Mouse (Mus musculus): ENCODE results near the gene Ranbp10.
"Not testable (repeated sequence)": the region's sequence is repeated elsewhere in the genome, so short reads cannot be mapped to it uniquely, and the experiment has no call there.

Gene Ranbp10

DNA sequence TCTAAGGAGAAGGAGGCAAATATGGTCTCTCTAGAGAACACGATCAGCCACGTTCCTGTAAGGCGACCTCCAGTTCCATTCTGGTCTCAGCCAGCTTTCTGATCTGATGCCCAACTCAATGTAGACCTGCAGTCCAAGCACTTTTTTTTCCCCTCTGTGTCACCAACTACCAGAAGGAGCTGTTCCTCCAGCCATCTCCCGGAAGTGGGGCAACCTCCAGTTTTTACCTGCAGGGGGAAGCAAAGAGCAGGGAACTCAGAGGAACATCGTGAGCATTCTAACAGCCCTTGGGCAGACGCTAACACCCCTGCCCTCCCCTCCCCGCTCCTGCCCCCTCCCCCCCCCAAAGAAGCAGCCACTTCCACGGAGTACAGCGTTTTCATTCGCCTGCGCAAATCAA is 8.2 kb upstream of the Ranbp10 start:
- peak; percentile 82 for ATAC-seq (ENCODE audit: low TSS enrichment)

DNA sequence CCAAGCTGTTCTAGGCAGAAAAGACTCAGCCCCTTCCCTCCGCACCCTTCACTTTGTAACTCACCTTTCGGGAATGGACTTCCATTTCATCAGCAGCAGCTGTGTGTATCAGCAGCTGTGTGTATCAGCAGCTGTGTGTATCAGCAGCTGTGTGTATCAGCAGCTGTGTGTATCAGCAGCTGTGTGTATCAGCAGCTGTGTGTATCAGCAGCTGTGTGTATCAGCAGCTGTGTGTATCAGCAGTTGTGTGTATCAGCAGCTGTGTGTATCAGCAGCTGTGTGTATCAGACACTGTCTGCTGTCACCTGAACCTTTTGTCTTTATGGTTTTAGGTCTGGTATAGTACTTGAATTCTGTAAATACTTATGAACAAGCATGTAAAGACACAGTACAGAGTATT is 6.6 kb upstream of the Ranbp10 start:
- not testable (repeated sequence) for ATAC-seq (ENCODE audit: low TSS enrichment)

DNA sequence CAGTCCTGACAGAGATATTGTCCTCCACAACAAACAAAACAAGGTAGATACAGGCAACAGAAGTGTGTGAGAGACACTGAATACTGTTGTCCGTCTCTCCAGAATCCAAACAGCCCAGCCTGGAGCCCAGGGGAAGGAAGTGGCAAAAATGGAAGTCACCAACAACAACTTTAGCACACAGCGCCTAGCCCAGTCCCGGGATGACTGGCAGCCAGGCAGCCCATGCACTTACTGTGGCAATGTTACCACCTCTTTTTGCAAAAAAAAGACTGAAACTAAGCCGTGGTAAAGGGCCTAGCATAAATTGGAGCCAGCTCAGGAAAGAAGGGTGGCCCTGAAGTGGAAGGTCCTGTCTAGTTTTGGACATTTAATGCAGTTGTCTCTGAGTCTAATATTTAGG is 771 bp downstream of the Ranbp10 start:
- no peak for ATAC-seq (ENCODE audit: low TSS enrichment)

DNA sequence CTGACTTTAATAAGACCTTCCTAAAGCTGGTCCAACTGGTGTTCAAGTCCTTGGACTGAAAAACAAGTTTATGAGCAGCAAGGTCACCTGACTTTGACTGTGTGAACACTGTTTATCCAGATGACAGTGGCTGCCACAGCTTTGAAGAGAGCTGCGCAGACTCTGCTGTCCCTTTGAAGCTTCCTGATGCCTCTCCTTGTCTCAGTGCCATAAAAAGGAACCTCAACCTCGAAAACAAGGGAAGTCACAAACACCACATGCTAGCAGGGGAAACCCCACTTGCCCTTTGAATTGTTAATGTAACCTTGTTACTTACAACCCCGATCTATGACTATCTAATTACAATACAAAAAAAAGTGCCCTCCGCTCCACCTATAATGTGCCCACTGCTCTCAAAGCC is 1.6 kb downstream of the Ranbp10 start:
- no peak for ATAC-seq (ENCODE audit: low TSS enrichment)

DNA sequence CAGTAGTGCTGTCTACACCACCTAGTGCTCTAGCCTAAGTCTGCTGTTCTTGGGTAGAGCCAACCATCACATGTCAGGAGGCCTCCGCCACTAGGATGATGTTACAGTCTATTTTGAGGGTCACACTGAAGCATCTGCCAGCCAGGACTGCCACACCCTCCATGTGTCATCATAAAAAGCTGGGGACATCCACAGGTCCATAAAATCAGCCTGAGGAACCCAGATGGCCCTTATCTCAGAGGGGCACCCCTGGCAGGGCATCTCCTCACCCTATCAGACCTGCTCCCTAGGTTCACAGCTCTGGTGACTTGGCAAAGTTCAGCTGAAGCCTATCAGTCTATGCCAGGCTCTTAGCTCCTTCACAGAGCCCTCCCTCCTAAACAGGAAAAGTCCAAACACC is 6.2 kb downstream of the Ranbp10 start:
- ATAC-seq (ENCODE audit: low TSS enrichment), result no peak

DNA sequence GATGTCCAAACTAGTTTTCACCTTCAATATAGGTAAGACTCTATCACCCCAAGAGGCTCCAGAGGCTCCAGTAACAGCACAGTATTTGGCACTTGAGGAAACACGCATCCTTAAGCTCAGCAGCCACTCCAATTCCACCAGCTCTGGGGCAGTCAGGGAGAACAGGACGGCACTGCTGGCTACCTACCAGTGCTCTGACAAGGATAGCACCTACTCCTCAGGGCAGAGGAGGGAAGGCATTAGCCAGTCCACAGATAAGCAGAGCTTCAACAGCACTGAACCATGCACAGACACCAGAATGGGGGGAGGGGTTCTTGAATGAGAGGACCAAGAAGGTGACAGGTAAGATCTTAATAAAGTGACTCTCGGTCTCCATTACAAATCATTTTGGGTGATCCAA is 7.5 kb downstream of the Ranbp10 start:
- no peak for ATAC-seq (ENCODE audit: low TSS enrichment)

DNA sequence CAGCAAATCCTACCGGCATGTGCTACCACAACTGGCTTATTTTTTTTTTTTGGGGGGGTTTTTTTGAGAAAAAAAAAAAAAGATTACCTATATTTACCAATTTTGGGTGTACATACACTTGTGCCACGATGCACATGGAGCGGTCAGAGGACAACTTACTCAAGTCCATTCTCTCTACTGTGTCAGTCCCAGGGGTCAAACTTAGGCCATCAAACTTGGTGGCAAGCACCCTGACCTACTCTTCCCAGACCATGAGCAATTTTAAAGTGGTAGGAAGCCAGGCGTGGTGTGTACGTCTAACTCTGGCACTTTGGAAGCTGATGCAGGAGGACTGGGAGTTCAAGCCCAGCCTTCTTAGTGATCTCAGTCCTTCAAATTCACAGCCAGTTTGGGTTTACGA is 13.9 kb downstream of the Ranbp10 start:
- no peak for ATAC-seq (ENCODE audit: low TSS enrichment)

DNA sequence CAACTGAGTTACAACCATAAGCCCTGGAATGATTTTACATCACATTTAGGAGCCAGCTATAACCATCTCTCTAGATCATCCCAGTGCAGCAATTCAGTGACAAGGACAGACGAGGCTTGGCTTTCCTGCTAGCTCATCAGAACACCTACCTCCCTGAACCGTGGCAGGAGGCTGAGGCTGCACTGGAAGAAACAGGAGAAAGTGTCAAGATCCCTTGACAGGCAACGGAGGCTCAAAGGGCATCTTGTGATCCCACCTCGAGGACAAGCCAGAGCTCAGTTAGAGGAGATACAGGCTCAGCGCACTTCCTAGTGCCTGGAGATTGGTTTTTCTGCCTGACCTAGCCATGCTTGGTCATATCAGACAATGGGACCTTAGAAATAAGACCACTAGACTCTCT is 14.6 kb downstream of the Ranbp10 start:
- ATAC-seq (ENCODE audit: low TSS enrichment), result no peak

DNA sequence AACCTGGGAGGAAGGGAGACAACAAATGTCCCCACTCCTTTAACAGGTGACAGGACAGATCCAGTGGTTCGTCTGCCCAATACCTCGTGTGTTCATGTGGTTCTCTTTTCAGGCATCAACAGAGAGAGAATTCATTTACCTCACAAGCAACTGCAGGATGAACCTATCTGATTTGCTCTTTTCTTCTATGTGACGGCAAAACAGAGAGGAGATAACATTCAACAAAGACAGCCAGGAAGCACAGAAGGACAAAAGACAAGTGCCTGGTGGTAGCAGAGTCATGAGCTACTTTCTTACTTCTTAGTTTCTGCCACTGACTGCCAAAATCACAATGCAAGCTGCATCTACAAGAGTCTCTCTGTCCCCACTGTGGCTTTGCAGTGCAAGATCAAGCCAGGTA is 15.6 kb downstream of the Ranbp10 start:
- ATAC-seq (ENCODE audit: low TSS enrichment), result no peak

DNA sequence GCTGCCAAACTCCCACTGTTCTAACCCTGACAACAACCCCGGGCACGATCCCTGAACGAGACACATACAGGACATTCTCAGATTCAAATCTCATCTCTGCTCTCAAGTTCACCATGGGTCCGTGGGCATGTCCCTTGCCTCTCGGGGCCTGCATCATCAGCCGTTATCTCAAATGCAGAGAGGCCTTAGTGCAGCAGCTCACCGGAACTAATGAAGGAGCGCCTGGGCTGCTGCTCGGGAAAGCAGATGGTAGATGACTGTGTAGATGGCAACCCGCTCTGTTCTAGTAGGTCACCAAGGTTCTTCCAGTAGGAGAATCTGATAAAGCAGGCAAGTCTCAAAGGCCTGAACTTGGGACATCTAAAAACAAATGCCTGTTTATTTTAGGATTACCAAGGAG is 16.1 kb downstream of the Ranbp10 start:
- ATAC-seq (ENCODE audit: low TSS enrichment), result no peak

DNA sequence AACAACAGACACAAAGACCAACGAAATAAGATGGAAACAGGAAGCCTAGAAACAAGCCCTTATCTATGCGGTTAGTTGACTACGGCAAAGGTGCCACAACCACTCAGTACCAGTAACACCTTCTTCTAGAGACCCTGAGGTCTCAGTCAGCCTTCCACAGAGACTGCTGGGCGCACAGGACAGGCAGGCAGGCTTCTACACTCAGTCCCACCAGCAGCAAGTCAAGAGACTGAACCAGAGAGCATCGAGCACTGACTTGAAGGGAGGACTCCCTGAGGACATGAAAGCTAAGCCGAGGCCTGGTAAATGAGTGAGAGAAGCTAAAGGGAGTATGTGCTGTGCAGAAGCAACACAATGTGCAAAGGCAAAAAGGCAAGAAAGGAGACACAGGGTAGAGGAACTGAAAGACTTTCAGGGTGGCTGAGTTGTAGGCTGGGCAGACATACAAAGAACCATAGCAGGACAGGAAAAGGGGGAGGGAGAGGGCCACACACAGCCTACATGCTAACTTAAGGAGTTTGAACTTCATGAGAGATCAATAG is 16.8 kb downstream of the Ranbp10 start:
- no peak for ATAC-seq (ENCODE audit: low TSS enrichment)

DNA sequence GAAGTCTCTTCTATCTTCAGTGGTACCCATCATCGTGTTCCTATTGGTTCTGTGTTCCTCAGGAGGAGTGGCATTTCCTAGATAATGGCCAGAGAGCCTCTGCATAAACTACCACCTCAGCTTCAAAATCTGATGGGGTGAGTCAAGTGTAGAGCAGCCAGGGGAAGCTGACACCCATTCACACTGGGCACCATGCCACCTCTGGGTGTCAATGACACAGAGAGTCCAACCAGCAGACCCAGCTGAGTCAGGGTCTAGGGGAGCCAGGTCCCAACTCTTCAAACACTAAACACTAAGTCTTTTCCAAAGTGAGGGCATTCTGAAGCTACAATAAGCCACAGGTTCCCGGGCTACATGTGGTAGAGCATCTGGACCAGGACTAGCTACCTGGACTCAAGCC is 18.7 kb downstream of the Ranbp10 start:
- ATAC-seq (ENCODE audit: low TSS enrichment), result no peak

DNA sequence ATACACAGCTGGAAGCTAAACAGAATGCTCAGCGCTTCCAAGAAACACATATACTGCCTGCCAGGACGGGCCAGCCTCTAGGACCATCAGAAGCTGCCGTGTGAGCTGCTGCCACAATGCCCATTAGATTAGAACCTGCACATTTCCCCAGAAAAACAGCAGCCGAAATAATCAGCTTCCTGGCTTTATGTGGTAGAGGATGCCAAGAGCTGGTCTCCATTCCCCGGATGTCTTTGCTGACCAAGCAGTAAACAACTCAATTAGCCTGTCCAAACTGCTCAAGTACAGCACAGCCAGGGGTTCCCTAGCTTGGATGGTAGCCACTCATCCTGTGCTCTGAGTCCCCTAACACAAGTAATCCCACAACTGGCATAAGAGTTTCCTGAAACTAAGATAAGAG is 19.4 kb downstream of the Ranbp10 start:
- ATAC-seq (ENCODE audit: low TSS enrichment), result no peak

DNA sequence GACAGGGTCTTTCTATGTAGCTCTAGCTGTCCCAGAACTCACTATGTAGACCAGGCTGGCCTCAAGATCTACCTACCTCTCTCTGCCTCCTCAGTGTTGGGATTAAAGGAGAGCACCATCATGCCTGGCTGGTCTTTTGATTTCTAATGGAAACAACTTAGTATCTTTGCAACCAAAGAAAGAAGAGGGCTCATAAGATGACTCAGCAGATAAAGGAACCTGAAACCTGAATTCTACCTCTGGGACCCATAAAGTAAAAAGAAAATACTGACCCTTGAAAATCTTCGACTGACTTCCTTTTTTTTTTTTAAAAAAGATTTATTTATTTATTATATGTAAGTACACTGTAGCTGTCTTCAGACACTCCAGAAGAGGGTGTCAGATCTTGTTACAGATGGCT is 21.2 kb downstream of the Ranbp10 start:
- no peak for ATAC-seq (ENCODE audit: low TSS enrichment)

DNA sequence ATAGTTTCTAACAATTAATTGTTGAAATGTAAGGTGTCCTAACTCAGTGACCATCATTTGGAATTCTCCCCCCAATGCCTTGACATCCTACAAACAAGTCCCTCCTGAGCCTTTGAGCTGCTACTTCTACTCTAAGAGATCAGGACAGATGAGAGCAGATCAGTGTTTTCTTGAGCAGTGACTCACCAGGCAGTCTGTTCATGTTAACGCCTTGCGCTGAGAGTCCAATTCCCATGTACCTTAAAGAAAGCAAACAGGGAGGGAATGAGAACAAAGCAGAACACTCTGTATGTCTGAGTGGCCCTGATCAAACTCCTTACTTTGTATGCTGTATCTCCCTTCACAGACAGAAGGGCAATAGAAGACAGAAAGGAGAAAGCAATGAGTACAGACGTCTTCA is 21.8 kb downstream of the Ranbp10 start:
- ATAC-seq (ENCODE audit: low TSS enrichment), result peak; percentile 38; the same call in 1 of the 2 replicates

DNA sequence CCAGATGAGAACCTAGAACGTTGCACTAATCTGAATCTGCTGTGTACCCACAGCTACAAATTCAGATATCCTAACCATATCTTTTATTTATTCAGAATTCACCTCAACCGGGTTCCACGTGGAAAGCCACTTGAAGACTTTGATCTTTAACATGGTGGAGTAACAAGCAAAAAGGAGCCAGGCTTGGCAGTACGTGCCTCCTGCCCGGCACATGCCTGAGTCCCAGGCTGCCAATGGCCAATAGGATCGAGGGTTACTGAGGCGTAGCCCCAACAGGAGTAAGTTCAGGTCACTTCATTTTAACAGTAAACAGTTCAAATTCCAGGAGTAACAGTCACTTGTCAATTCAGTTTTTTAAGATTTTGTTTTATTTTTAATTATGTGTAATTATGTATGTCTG is 22.4 kb downstream of the Ranbp10 start:
- ATAC-seq (ENCODE audit: low TSS enrichment), result no peak

DNA sequence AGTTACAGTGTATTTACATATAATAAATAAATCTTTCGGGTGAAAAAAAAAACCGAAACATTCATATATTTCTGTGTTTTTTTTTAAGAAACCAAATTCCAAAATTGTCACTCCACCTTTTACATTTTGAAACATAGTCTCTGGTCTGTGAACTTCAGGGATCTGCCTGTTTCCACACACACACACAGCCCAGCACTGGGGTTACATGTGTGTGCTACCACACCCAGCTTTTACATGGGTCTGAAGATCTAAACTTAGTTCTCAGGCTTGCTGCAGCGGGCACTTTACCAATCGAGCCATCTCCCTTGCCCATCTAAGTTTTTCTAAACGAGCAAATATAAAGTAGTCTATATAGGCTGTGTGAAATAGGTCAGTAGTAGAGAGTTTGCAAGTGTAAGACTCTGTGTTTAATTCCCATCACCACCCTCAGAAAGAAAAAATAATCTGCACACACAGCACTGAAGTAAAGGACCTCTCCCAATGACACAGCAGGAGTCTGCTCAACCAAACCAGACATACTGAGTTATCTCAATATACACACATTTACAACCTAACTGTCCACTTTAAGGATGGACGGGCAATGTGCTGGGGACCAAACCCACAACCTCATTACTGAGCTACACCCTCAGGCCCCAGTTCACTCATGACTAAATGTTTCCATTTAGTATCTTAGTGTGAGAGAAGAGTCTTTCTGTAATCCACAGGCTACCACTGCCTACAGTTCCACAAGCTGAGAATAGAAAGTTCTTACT is 25.8 kb downstream of the Ranbp10 start:
- no peak for ATAC-seq (ENCODE audit: low TSS enrichment)

DNA sequence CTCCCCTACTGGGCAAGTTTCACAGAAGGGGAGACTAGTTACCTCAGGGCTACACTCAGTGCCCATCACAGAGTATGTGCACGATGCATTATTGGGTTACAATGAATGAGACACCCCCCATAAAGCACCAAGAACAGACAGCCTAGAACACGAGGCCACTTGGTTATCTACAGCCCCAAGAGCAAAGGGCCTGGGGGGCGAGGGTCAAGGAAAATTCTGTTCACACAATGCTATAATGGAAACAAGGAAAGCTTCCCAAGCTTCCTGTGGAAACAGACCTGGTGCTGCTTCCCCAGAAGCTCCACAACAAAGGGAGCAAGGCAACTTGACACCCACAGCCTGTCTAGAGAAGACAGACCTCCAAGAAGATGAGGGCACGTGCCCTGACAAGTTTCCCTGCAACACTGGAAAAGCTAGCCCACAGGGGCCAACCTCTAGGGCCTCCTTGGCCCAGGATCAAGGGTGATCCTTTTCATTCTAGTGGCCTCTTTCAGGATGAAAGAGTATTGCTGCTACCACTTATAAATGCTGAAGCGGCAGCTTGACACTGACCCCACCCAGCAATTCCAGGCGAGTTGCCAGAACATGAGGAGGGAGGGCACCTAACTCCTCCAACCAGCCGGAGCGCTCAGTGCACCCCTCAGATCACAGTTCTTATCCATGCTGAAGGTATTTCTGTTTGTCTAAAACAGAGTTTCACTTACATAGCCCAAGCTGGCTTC is 27.9 kb downstream of the Ranbp10 start:
- no peak for ATAC-seq (ENCODE audit: low TSS enrichment)

DNA sequence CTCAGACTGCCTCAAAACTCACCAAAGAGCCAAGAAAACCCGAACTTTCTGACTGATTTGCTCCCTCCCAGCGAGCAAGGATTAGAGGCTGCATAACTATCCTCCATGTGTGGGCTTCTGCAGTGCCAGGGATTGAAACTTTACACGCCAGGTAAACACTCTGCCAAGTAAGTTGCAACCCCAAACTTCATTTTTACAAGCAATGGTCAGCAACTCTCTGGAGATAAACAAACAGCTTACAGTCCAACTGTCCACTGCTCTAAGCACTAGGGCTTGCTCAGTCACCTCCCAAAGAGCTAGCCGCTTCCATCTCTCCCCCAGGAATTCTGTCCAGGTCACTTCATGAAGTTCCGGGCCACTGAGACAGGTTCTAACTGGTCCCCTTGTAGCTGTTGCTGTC is 28.7 kb downstream of the Ranbp10 start:
- no peak for ATAC-seq (ENCODE audit: low TSS enrichment)

DNA sequence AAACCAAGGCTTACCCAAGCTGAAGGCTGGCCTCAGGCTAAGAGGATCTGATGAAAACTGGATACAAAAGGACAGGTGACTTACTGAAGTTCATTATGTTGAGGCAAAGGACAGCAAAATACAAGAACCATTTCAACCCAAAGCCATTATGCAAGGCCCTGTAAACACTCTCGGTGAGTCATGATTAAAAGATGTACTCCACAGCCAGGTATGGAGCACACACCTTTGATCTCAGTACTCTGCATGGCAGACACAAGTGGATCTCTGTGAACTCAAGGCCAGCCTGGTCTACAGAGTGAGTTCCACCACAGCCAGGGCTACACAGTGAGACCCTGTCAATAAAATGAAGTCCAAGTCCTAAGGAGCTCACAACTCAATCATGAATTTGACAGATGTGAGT is 31.4 kb downstream of the Ranbp10 start:
- no peak for ATAC-seq (ENCODE audit: low TSS enrichment)

DNA sequence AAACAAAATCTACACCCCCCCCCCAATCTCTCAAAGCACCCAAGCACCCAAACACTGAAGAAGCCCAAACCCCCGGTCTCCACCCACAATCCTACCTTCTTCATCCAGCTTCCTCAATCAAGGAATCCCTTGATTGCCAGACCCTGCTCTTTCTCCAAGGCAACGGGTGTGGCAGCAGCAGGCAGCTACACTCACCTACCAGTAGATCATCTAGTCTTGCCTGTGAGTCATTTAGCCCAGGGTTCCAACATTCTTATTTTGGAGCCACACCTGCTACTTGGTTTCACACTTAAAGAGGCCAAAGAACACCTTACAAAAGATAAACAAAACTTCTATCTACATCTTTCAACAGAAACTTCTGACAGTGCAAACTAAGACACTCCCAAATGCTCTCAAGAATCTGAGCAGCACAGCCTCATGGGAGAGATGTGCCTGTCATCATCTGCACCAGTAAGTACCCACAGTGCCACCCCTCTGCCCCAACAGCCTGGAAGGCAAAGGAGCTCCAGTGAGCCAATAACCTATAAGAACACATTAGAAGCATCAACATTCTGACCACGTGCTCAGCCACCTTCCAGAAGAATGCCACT is 33.0 kb downstream of the Ranbp10 start:
- no peak for ATAC-seq (ENCODE audit: low TSS enrichment)

DNA sequence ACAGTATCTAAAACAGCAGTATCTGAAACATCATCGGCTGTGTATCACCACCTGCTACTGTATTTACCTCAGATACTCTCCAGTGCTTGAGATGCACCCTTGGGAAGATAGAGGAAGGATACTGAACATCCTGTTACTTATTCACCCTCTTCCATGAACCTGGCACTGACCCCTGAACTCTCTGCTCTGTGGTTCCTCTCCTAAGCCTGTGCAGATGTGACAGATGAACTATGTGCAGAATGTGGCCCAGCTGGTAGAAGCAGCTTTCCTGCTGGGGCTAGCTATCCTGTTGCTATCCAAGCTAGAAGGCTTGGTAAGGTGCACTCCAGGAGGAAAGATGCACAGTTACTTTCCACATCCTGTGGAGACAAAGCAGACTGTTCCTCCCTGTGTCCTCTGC is 33.8 kb downstream of the Ranbp10 start:
- ATAC-seq (ENCODE audit: low TSS enrichment), result no peak

DNA sequence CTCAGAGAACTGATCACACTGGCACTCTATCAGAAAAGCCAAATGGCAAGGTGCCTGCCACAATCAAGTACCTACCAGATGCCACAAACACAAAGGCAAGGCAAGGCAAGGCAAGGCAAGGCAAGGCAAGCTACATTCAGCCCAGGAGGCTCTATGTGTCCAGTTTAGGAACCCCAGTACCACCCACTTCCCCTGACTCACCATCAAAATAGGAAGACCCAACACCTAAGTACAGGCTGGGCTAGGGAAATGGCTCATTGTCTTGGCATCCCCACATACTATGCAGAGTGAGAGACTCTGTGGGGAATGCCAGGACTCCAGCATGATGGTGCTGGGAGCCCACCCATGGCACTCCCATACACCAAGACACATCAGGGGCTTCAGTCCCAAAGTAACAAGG is 37.5 kb downstream of the Ranbp10 start:
- no peak for ATAC-seq (ENCODE audit: low TSS enrichment)

Data from frontal cortex, adult (tissue).